Mouse (Mus musculus) forebrain, embryonic 12.5 days (tissue): ENCODE results near the gene Midn. TPM values are rescaled to one million over a fixed set of nuclear protein-coding genes. Genes with fewer than 3 reads are reported as not detected.

Experiments
- ATAC-seq: fragments of 200-750 bp; cut with Nextera tagmentation; 2 replicates; pipeline ENCODE4 v1.8.0; 2017; ENCODE audit warnings: moderate TSS enrichment; ENCODE audit not compliant: low FRiP score
- H3K27ac ChIP-seq: fragments of 300-500 bp; sonication (generic); 2 replicates; pipeline ENCODE4 v1.5.1; 2016; ENCODE audit warnings: mild to moderate bottlenecking
- H3K27me3 ChIP-seq: fragments of 300-500 bp; sonication (generic); 2 replicates; pipeline ENCODE4 v1.6.1; 2016; ENCODE audit warnings: mild to moderate bottlenecking
- H3K36me3 ChIP-seq: fragments of 300-500 bp; sonication (generic); replicated peaks from 2 replicates; pipeline ENCODE4 v1.6.1; 2016; ENCODE audit warnings: mild to moderate bottlenecking
- H3K4me1 ChIP-seq: fragments of 300-500 bp; sonication (generic); 2 replicates; pipeline ENCODE4 v1.6.1; 2016
- H3K4me2 ChIP-seq: fragments of 300-500 bp; sonication (generic); 2 replicates; pipeline ENCODE4 v1.6.1; 2016; ENCODE audit warnings: mild to moderate bottlenecking, moderate library complexity
- H3K4me3 ChIP-seq: fragments of 300-500 bp; sonication (generic); replicated peaks from 2 replicates; pipeline ENCODE4 v1.5.1; 2016; ENCODE audit warnings: mild to moderate bottlenecking
- H3K9ac ChIP-seq: fragments of 300-500 bp; sonication (generic); 2 replicates; pipeline ENCODE4 v1.6.1; 2016; ENCODE audit warnings: mild to moderate bottlenecking
- H3K9me3 ChIP-seq: fragments of 300-500 bp; sonication (generic); 2 replicates; pipeline ENCODE4 v1.6.1; 2016
- WGBS: fragments of 180-500 bp; shearing (Covaris S2); methylation state at CpG from one replicate; pipeline ENCODE4 v1.1.7; 2016; 5-methylcytosine and 5-hydroxymethylcytosine counted together
- polyA plus RNA-seq: library from polyadenylated mRNA; unstranded; fragments of >200 nt; fragmentation: Nextera tagmentation; extraction: Ambion mirVana; gene quantifications from 2 replicates; pipeline ENCODE4 v1.2.1, GENCODE M21; 2016

Midn gene
- polyA plus RNA-seq, 1 experiment from 2014 or later: 50.3 TPM

- Histone ChIP-seq H3K9me3 (no peaks in the 10 kb centered on the region), H3K4me3 (no peak overlapping the region), H3K27me3 (peaks cover 14% of the 10 kb centered on the region), H3K4me1 (peaks cover 40% of the 10 kb centered on the region), H3K36me3 (no peaks in the 10 kb centered on the region), H3K27ac (no peak overlapping the region), H3K9ac (no peak overlapping the region), H3K4me2 (no peak overlapping the region)
- no peak for ATAC-seq
- whole genome bisulfite sequencing: 75% methylated on average over 6 of the region's 6 CpGs
Measured at GRCm38 (mm10) chr10:80200485-80200884, 52.4 kb downstream of the Midn start.

- 13% methylated on average over 7 of the region's 7 CpGs for WGBS
- H3K36me3 ChIP-seq: no peaks in the 10 kb centered on the region
- no peak overlapping the region for H3K4me2 ChIP-seq
- H3K27ac ChIP-seq: peak overlapping the region; percentile 67
- no peak overlapping the region for H3K4me3 ChIP-seq
- peaks cover 4% of the 10 kb centered on the region; the same call in 1 of the 2 replicates for H3K27me3 ChIP-seq
- no peaks in the 10 kb centered on the region for H3K9me3 ChIP-seq
- peaks cover 42% of the 10 kb centered on the region for H3K4me1 ChIP-seq
- H3K9ac ChIP-seq: no peak overlapping the region
- no peak for ATAC-seq
Measured at GRCm38 (mm10) chr10:80204055-80204454, 56.0 kb downstream of the Midn start.

GRCm38 (mm10) chr10:80207201-80207600 is 59.1 kb downstream of the Midn start:
- no peak overlapping the region for H3K4me3 ChIP-seq
- WGBS: 55% methylated on average over 1 of the region's 1 CpGs
- peaks cover 37% of the 10 kb centered on the region for H3K4me1 ChIP-seq
- H3K4me2 ChIP-seq: no peak overlapping the region
- ATAC-seq: no peak
- no peaks in the 10 kb centered on the region for H3K9me3 ChIP-seq
- peaks cover 4% of the 10 kb centered on the region for H3K27me3 ChIP-seq
- H3K36me3 ChIP-seq: no peaks in the 10 kb centered on the region
- peak overlapping the region; percentile 17; the same call in 1 of the 2 replicates for H3K9ac ChIP-seq
- H3K27ac ChIP-seq: no peak overlapping the region

- Histone ChIP-seq H3K27me3 (peaks cover 4% of the 10 kb centered on the region), H3K36me3 (no peaks in the 10 kb centered on the region), H3K9ac (peak overlapping the region; percentile 17; the same call in 1 of the 2 replicates), H3K4me2 (no peak overlapping the region), H3K27ac (no peak overlapping the region), H3K4me3 (no peak overlapping the region), H3K4me1 (peaks cover 37% of the 10 kb centered on the region), H3K9me3 (no peaks in the 10 kb centered on the region)
- 50% methylated on average over 10 of the region's 10 CpGs for WGBS
- no peak for ATAC-seq
Measured at GRCm38 (mm10) chr10:80207676-80208075, 59.6 kb downstream of the Midn start.

Other genes with a start within 250 kb of the Midn start
- 59.9 and 62.3 TPM in 2 replicates for gene Med16, start 239.3 kb upstream of the Midn start, polyA plus RNA-seq
- 35.1 and 53.2 TPM in 2 replicates for gene Gm26602, start 237.4 kb upstream of the Midn start, polyA plus RNA-seq
- 0.96 and 1.1 TPM in 2 replicates for gene Kiss1r, start 231.3 kb upstream of the Midn start, polyA plus RNA-seq
- 162 and 173 TPM in 2 replicates for gene R3hdm4, start 227.1 kb upstream of the Midn start, polyA plus RNA-seq
- 4.5 and 4.7 TPM in 2 replicates for gene Arid3a, start 221.2 kb upstream of the Midn start, polyA plus RNA-seq
- gene Wdr18, start 188.1 kb upstream of the Midn start, polyA plus RNA-seq: 94.4 and 96.0 TPM in 2 replicates
- gene Grin3b, start 177.6 kb upstream of the Midn start, polyA plus RNA-seq: 0.46 TPM in 2 replicates
- 14.7 and 19.2 TPM in 2 replicates for gene Tmem259, start 163.9 kb upstream of the Midn start, polyA plus RNA-seq
- 85.5 and 115 TPM in 2 replicates for gene Cnn2, start 159.7 kb upstream of the Midn start, polyA plus RNA-seq
- 5.8 and 5.9 TPM in 2 replicates for gene Abca7, start 151.8 kb upstream of the Midn start, polyA plus RNA-seq
- 3.4 and 3.6 TPM in 2 replicates for gene Arhgap45, start 131.6 kb upstream of the Midn start, polyA plus RNA-seq
- gene Polr2e, start 108.5 kb upstream of the Midn start, polyA plus RNA-seq: 183 and 184 TPM in 2 replicates
- gene Gpx4, start 101.1 kb upstream of the Midn start, polyA plus RNA-seq: 434 and 458 TPM in 2 replicates
- 14.8 and 16.4 TPM in 2 replicates for gene Sbno2, start 42.7 kb upstream of the Midn start, polyA plus RNA-seq
- gene Stk11, start 32.5 kb upstream of the Midn start, polyA plus RNA-seq: 20.8 and 23.2 TPM in 2 replicates
- 405 and 428 TPM in 2 replicates for gene Atp5d, start 9.6 kb upstream of the Midn start, polyA plus RNA-seq
- gene Cbarp, start 7.4 kb upstream of the Midn start, polyA plus RNA-seq: 13.2 and 13.8 TPM in 2 replicates
- 224 and 240 TPM in 2 replicates for gene Cirbp, start 17.7 kb downstream of the Midn start, polyA plus RNA-seq
- gene 1600002K03Rik, start 24.7 kb downstream of the Midn start, polyA plus RNA-seq: 11.1 and 11.6 TPM in 2 replicates
- 36.4 and 48.9 TPM in 2 replicates for gene Efna2, start 31.2 kb downstream of the Midn start, polyA plus RNA-seq
- gene Mum1, start 78.2 kb downstream of the Midn start, polyA plus RNA-seq: 55.5 and 58.4 TPM in 2 replicates
- gene Ndufs7, start 100.8 kb downstream of the Midn start, polyA plus RNA-seq: 201 and 216 TPM in 2 replicates
- gene Gamt, start 112.7 kb downstream of the Midn start, polyA plus RNA-seq: 15.9 and 19.0 TPM in 2 replicates
- 65.1 and 69.7 TPM in 2 replicates for gene Dazap1, start 113.2 kb downstream of the Midn start, polyA plus RNA-seq
- 708 and 760 TPM in 2 replicates for gene Rps15, start 144.2 kb downstream of the Midn start, polyA plus RNA-seq
- gene Apc2, start 147.7 kb downstream of the Midn start, polyA plus RNA-seq: 144 and 165 TPM in 2 replicates
- gene 2310011J03Rik, start 172.3 kb downstream of the Midn start, polyA plus RNA-seq: 42.6 and 44.4 TPM in 2 replicates
- gene Pcsk4, start 181.2 kb downstream of the Midn start, polyA plus RNA-seq: 3.7 and 3.8 TPM in 2 replicates
- gene Reep6, start 181.7 kb downstream of the Midn start, polyA plus RNA-seq: 4.1 and 4.4 TPM in 2 replicates
- 0.17 and 0.55 TPM in 2 replicates for gene Adamtsl5, start 200.1 kb downstream of the Midn start, polyA plus RNA-seq
- 0.23 and 0.40 TPM in 2 replicates for gene Plk5, start 208.2 kb downstream of the Midn start, polyA plus RNA-seq
- 17.3 and 21.3 TPM in 2 replicates for gene Mex3d, start 239.4 kb downstream of the Midn start, polyA plus RNA-seq